Mouse (Mus musculus): ENCODE data around the gene Hexb. TPM values are rescaled to one million over a fixed set of nuclear protein-coding genes. Genes with fewer than 3 reads are reported as not detected.

The Hexb gene
- polyA plus RNA-seq, 1 experiment, result 180 TPM

DNA sequence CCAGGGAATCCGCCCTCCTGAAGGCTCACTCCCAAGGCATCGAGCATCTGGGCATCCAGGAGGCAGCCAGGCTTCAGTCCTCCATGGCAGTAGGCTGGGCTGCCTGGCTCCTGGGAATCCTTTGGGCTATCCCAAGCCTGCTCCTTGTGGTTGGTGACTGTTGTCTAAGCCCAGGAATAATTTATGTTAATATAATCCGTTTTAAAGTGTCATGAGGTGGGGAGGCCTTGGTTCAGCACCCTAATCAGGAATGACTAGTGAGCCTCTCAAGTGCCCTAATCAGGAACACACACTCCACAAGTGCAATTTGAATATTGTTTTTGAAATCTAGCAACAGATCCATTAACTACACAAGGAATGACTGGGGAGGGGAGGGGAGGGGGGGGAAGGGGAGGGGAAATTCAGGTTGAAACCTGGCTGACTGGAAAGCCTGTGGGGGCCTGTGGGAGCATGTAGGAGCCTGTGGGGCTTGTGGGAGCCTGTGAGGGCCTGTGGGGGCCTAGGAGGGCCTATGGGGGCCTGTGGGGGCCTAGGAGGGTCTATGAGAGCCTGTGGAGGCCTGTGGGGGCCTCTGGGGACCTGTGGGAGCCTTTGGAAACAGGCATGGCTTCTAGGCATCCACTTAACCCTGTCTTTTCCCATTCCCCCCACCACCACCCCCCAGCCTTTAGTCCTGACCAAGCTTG lies 16.6 kb upstream of the Hexb start:
- TF ChIP-seq POLR2A (IDR thresholded peaks at IDR 0.05; ENCODE audit: control insufficient read depth, extremely low read depth, insufficient read depth, low read length, poor library complexity) (no peak), CTCF (IDR thresholded peaks at IDR 0.05; ENCODE audit: borderline replicate concordance, control insufficient read depth, extremely low read depth, insufficient read depth, low read length, poor library complexity) (no peak)
- no peak for DNase-seq
- WGBS, result 89% methylated on average over 3 of the region's 3 CpGs

DNA sequence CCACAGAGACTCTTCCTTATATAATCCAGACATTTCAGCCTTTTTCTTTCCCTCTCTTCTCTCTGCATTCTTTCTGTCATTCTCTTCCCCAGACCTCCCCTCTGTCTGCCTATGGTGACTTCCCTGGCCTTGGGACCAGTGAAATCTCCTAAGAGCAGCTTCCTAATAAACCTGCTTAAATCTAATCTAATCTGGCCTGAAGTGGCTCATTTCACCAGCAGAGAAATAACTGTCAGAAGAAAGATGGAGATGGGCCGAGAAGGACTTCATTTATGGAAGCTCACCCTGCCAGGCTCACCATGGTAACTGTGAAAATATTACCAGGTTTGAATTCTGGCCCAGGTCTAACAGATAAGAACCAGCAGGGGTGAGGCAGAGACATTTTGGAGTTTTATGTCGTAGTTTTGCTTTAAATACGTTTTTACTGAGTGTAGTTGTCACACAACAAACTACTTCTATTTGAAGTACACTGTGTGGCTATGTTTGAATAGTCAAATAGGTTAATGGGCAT lies 10.4 kb upstream of the Hexb start:
- H3K4me1 ChIP-seq (replicated peaks; ENCODE audit: control insufficient read depth, insufficient read depth, low read length), result peaks cover 17% of the 10 kb centered on the region
- H3K27me3 ChIP-seq (ENCODE audit: control insufficient read depth, insufficient read depth, low read length), result no peaks in the 10 kb centered on the region
- no peak overlapping the region for H3K4me3 ChIP-seq (ENCODE audit: control insufficient read depth, insufficient read depth, low read length)
- H3K27ac ChIP-seq (ENCODE audit: control insufficient read depth, insufficient read depth, low read length), result peak overlapping the region; percentile 97
- no peak for TF ChIP-seq POLR2A (IDR thresholded peaks at IDR 0.05; ENCODE audit: control insufficient read depth, extremely low read depth, insufficient read depth, low read length, poor library complexity)
- no peak for TF ChIP-seq CTCF (IDR thresholded peaks at IDR 0.05; ENCODE audit: borderline replicate concordance, control insufficient read depth, extremely low read depth, insufficient read depth, low read length, poor library complexity)
- H3K36me3 ChIP-seq (ENCODE audit: control insufficient read depth, insufficient read depth, low read length), result no peaks in the 10 kb centered on the region
- WGBS, result 74% methylated on average over 3 of the region's 3 CpGs
- DNase-seq, result no peak

More for the DNA sequence above, 16.6 kb upstream of the Hexb start:
- Histone ChIP-seq H3K4me1 (replicated peaks; ENCODE audit: control insufficient read depth, insufficient read depth, low read length) (no peaks in the 10 kb centered on the region), H3K36me3 (ENCODE audit: control insufficient read depth, insufficient read depth, low read length) (no peaks in the 10 kb centered on the region), H3K27ac (ENCODE audit: control insufficient read depth, insufficient read depth, low read length) (no peak overlapping the region), H3K27me3 (ENCODE audit: control insufficient read depth, insufficient read depth, low read length) (no peaks in the 10 kb centered on the region), H3K4me3 (ENCODE audit: control insufficient read depth, insufficient read depth, low read length) (no peak overlapping the region)

DNA sequence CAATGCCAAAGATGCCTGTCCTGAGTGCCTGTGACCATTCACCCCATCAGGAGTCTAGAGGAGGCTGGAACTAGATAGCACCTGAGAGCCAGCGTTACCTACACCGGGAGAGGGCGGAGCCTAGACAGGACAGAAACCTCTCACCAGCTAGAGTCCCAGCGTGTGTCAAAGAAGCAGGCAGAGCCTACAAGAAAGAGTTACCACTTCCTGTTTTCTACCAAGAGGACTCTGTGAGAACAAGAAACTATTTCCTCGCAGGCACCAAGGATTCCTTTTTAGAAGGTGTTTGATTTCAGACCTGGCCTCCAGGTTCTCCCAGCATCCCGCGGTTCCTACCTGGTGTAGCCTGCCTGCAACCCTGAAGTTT lies 9.9 kb upstream of the Hexb start:
- no peak for TF ChIP-seq CTCF (IDR thresholded peaks at IDR 0.05; ENCODE audit: borderline replicate concordance, control insufficient read depth, extremely low read depth, insufficient read depth, low read length, poor library complexity)
- no peak for TF ChIP-seq POLR2A (IDR thresholded peaks at IDR 0.05; ENCODE audit: control insufficient read depth, extremely low read depth, insufficient read depth, low read length, poor library complexity)
- Histone ChIP-seq H3K4me1 (replicated peaks; ENCODE audit: control insufficient read depth, insufficient read depth, low read length) (peaks cover 17% of the 10 kb centered on the region), H3K27ac (ENCODE audit: control insufficient read depth, insufficient read depth, low read length) (peak overlapping the region; percentile 97), H3K4me3 (ENCODE audit: control insufficient read depth, insufficient read depth, low read length) (no peak overlapping the region), H3K27me3 (ENCODE audit: control insufficient read depth, insufficient read depth, low read length) (no peaks in the 10 kb centered on the region), H3K36me3 (ENCODE audit: control insufficient read depth, insufficient read depth, low read length) (no peaks in the 10 kb centered on the region)
- 3% methylated on average over 7 of the region's 7 CpGs for WGBS
- peak; percentile 75 for DNase-seq

DNA sequence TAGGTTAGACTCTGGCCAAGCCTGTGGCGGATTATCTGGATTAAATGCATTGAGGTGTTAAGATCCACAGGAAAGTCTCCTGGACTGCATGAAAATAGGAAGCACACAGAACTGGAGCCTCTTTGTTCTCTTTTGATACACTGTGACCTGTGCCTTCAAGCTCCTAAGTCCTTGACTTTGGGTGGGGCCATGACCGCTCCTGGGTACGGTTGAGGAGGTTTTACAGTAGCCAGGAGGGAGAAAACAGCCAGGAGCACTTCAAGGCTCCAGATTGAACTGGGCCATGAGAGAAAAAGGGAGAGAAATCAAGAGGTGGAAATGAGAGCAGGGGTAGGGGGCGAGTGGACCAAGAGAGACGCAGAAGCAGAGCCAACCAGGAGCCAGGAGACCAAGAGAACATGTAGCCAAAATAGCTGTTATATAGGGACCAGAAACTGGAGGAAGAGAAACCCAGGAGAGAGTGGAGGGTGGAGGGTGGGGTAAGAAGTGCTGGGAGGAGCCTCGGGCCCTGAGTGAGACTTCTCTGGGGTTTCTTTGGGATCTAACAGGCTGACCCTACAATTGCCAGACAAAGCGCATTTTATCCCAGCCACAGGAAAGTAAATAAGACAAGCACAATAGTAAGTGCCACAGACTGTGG lies 9.4 kb upstream of the Hexb start:
- Histone ChIP-seq H3K4me1 (replicated peaks; ENCODE audit: control insufficient read depth, insufficient read depth, low read length) (peaks cover 17% of the 10 kb centered on the region), H3K36me3 (ENCODE audit: control insufficient read depth, insufficient read depth, low read length) (no peaks in the 10 kb centered on the region), H3K27me3 (ENCODE audit: control insufficient read depth, insufficient read depth, low read length) (no peaks in the 10 kb centered on the region), H3K27ac (ENCODE audit: control insufficient read depth, insufficient read depth, low read length) (peak overlapping the region; percentile 97), H3K4me3 (ENCODE audit: control insufficient read depth, insufficient read depth, low read length) (no peak overlapping the region)
- no peak for TF ChIP-seq CTCF (IDR thresholded peaks at IDR 0.05; ENCODE audit: borderline replicate concordance, control insufficient read depth, extremely low read depth, insufficient read depth, low read length, poor library complexity)
- TF ChIP-seq POLR2A (IDR thresholded peaks at IDR 0.05; ENCODE audit: control insufficient read depth, extremely low read depth, insufficient read depth, low read length, poor library complexity), result no peak
- WGBS, result 78% methylated on average over 7 of the region's 7 CpGs
- no peak for DNase-seq

DNA sequence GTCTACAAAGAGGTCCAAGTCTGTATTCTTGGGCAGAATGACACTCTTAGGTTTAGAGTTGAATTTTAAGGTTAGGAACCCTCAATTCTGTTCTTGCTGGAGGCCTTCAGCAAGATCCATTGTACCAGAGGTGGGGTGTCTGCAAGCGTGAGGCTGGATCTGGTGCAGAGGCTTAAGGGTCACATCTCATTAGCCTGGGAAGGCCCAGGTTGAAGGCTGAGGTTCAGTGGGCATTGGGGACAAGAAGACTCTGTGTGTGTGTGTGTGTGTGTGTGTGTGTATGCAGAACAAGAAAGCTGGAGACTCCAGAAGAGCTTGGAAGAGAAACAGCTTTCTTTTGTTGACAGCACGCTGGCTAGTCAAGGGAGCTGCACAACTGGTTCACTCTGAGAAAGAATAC lies 7.9 kb upstream of the Hexb start:
- 97% methylated on average over 2 of the region's 2 CpGs for WGBS

GRCm38 (mm10) chr13:97205052-97205701 lies 7.0 kb upstream of the Hexb start:
- Histone ChIP-seq H3K27ac (ENCODE audit: control insufficient read depth, insufficient read depth, low read length) (peak overlapping the region; percentile 63), H3K27me3 (ENCODE audit: control insufficient read depth, insufficient read depth, low read length) (no peaks in the 10 kb centered on the region), H3K4me3 (ENCODE audit: control insufficient read depth, insufficient read depth, low read length) (peak overlapping the region; percentile 7; the same call in 1 of the 2 replicates), H3K36me3 (ENCODE audit: control insufficient read depth, insufficient read depth, low read length) (no peaks in the 10 kb centered on the region), H3K4me1 (replicated peaks; ENCODE audit: control insufficient read depth, insufficient read depth, low read length) (peaks cover 17% of the 10 kb centered on the region)
- DNase-seq, result peak; percentile 87
- 13% methylated on average over 18 of the region's 18 CpGs for WGBS
- no peak for TF ChIP-seq CTCF (IDR thresholded peaks at IDR 0.05; ENCODE audit: borderline replicate concordance, control insufficient read depth, extremely low read depth, insufficient read depth, low read length, poor library complexity)

More for the DNA sequence above, 7.9 kb upstream of the Hexb start:
- Histone ChIP-seq H3K4me3 (ENCODE audit: control insufficient read depth, insufficient read depth, low read length) (no peak overlapping the region), H3K4me1 (replicated peaks; ENCODE audit: control insufficient read depth, insufficient read depth, low read length) (peaks cover 17% of the 10 kb centered on the region), H3K27ac (ENCODE audit: control insufficient read depth, insufficient read depth, low read length) (no peak overlapping the region), H3K27me3 (ENCODE audit: control insufficient read depth, insufficient read depth, low read length) (no peaks in the 10 kb centered on the region), H3K36me3 (ENCODE audit: control insufficient read depth, insufficient read depth, low read length) (no peaks in the 10 kb centered on the region)
- DNase-seq, result no peak
- TF ChIP-seq CTCF (IDR thresholded peaks at IDR 0.05; ENCODE audit: borderline replicate concordance, control insufficient read depth, extremely low read depth, insufficient read depth, low read length, poor library complexity) (no peak), POLR2A (IDR thresholded peaks at IDR 0.05; ENCODE audit: control insufficient read depth, extremely low read depth, insufficient read depth, low read length, poor library complexity) (no peak)
